Mouse (Mus musculus): ENCODE data around the gene Pla2r1. TPM values are rescaled to one million over a fixed set of nuclear protein-coding genes. Genes with fewer than 3 reads are reported as not detected.

Pla2r1 gene
- polyA plus RNA-seq, 1 experiment = 1.0 TPM

Other genes starting within 250 kb of the Pla2r1 start
- gene Ly75, start 170.0 kb downstream of the Pla2r1 start, polyA plus RNA-seq (2012; ENCODE audit: insufficient read depth, insufficient read length, missing spikeins) = not detected in 2 replicates
- 0.75 TPM in 1 of 2 replicates, not detected in the other for gene Itgb6, start 169.3 kb upstream of the Pla2r1 start, polyA plus RNA-seq (2012; ENCODE audit: insufficient read depth, insufficient read length, missing spikeins)

Data from brown adipose tissue, adult 24 weeks (tissue).